Mouse (Mus musculus): ENCODE results near the gene Btbd7.

DNA sequence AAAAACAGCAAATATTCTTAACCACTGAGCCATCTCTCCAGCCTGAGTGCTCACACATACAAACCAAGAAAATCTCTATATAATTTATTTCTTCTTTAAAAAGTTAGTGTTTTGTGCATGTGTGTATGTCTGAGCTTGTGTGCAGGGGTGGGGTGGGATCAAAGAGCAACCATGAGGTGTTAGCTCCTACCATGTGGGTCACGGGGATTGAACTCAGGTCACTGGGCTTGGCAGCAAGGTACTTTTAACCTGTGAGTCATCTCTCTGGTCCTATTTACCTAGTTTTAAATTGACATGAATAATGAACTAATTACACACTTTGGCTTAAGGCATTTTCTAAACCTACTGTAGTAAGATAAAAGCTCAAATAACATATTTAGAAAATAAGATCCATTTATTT, 51.9 kb downstream of the Btbd7 start:
- TF ChIP-seq CTCF (conservative IDR thresholded peaks at IDR 0.05; ENCODE audit: insufficient read depth, insufficient read length, low read depth, low read length) (no peak), POLR2A (IDR thresholded peaks at IDR 0.05; ENCODE audit: low read depth, low read length) (no peak)
